Mouse (Mus musculus) embryonic facial prominence, embryonic 12.5 days (tissue): ENCODE results near the gene Vav2. TPM values are rescaled to one million over a fixed set of nuclear protein-coding genes. Genes with fewer than 3 reads are reported as not detected.

Experiments used
- ATAC-seq: fragments of 200-750 bp; cut with Nextera tagmentation; 2 replicates; pipeline ENCODE4 v1.8.0; 2017; ENCODE audit not compliant: insufficient number of reproducible peaks, insufficient read depth, low FRiP score, low TSS enrichment
- H3K27ac ChIP-seq: fragments of 300-500 bp; sonication (generic); 2 replicates; pipeline ENCODE4 v1.5.1; 2016; ENCODE audit warnings: mild to moderate bottlenecking
- H3K27me3 ChIP-seq: fragments of 300-500 bp; sonication (generic); 2 replicates; pipeline ENCODE4 v1.6.1; 2016; ENCODE audit warnings: mild to moderate bottlenecking, moderate library complexity
- H3K36me3 ChIP-seq: fragments of 300-500 bp; sonication (generic); 2 replicates; pipeline ENCODE4 v1.6.1; 2016; ENCODE audit warnings: mild to moderate bottlenecking
- H3K4me1 ChIP-seq: fragments of 300-500 bp; sonication (generic); 2 replicates; pipeline ENCODE4 v1.6.1; 2016
- H3K4me2 ChIP-seq: fragments of 300-500 bp; sonication (generic); replicated peaks from 2 replicates; pipeline ENCODE4 v1.6.1; 2016; ENCODE audit warnings: mild to moderate bottlenecking, moderate library complexity
- H3K4me3 ChIP-seq: fragments of 300-500 bp; sonication (generic); 2 replicates; pipeline ENCODE4 v1.5.1; 2016; ENCODE audit warnings: mild to moderate bottlenecking
- H3K9ac ChIP-seq: fragments of 300-500 bp; sonication (generic); 2 replicates; pipeline ENCODE4 v1.6.1; 2016; ENCODE audit warnings: mild to moderate bottlenecking, moderate library complexity
- H3K9me3 ChIP-seq: fragments of 300-500 bp; sonication (generic); 2 replicates; pipeline ENCODE4 v1.6.1; 2016; ENCODE audit warnings: mild to moderate bottlenecking, moderate library complexity
- WGBS: fragments of 180-500 bp; shearing (Covaris S2); methylation state at CpG from one replicate; pipeline ENCODE4 v1.1.7; 2016; 5-methylcytosine and 5-hydroxymethylcytosine counted together
- polyA plus RNA-seq: library from polyadenylated mRNA; unstranded; fragments of >200 nt; fragmentation: Nextera tagmentation; extraction: Ambion mirVana; gene quantifications from 2 replicates; pipeline ENCODE4 v1.2.1, GENCODE M21; 2016

Vav2 gene
- polyA plus RNA-seq, 1 experiment from 2014 or later, result 9.8 TPM

DNA sequence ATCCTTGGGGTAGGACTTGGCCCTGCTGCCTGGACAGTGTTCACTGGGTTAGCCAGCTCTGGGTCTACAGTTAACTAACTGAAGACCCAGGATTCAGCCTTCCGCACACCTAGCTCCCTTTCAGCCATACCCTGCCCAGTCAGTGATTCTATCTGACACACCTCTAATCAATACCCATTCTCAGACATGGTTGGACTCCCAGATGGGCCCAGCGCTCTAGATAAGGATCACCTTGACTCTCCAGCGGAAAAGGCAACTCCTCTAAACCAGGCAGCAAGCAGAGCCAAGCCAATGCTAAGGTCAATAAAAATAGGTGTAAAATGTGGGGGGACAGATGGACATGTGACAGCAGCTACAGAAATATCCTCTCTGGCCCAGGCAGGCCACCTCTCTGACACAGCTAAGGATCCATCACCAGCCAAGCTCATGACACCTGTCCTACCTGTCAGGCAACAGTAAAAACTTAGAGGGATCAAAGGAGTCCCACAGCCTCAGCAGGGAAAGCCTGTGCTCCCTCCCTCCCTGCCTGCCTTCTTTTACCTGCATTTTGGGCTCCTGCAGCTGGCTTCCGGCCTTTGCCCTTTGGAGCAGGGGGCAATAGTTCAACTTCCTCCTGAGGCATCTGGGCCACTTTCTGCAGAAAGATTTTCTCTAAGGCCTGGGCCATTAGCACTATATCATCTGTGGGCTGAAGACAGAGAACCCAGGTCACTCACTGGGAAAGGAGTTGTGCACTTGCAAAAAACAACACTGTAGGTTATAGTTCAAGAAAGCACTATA is 35.2 kb upstream of the Vav2 start:
- Histone ChIP-seq H3K27me3 (no peaks in the 10 kb centered on the region), H3K9me3 (no peaks in the 10 kb centered on the region), H3K4me1 (no peaks in the 10 kb centered on the region), H3K9ac (no peak overlapping the region), H3K27ac (no peak overlapping the region), H3K36me3 (peaks cover 92% of the 10 kb centered on the region), H3K4me2 (no peak overlapping the region), H3K4me3 (no peak overlapping the region)
- no peak for ATAC-seq
- WGBS, result 83% methylated on average over 4 of the region's 4 CpGs

DNA sequence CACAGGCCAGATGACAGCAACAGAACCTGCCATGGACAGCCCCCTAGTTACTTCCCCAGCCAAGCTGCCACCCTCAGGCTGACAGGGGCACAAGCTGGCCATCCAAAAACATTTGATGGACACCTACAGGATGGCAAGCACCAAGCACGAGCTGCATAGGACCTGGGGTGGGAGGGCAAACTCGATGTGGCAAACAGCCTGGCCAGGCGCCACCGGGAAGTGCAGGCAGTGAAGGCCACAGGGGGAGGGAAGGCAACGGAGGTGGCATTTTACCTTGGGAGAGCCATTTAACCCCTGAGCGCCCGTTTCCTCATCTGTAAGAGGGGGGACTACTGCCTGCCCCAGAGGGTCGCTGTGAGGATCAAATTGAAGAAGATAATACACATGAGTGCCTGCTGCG is 33.8 kb upstream of the Vav2 start:
- peaks cover 92% of the 10 kb centered on the region for H3K36me3 ChIP-seq
- H3K4me2 ChIP-seq, result no peak overlapping the region
- 68% methylated on average over 9 of the region's 9 CpGs for WGBS
- no peak overlapping the region for H3K9ac ChIP-seq
- H3K4me3 ChIP-seq, result no peak overlapping the region
- no peak overlapping the region for H3K27ac ChIP-seq
- H3K4me1 ChIP-seq, result no peaks in the 10 kb centered on the region
- no peaks in the 10 kb centered on the region for H3K9me3 ChIP-seq
- no peak for ATAC-seq
- no peaks in the 10 kb centered on the region for H3K27me3 ChIP-seq

DNA sequence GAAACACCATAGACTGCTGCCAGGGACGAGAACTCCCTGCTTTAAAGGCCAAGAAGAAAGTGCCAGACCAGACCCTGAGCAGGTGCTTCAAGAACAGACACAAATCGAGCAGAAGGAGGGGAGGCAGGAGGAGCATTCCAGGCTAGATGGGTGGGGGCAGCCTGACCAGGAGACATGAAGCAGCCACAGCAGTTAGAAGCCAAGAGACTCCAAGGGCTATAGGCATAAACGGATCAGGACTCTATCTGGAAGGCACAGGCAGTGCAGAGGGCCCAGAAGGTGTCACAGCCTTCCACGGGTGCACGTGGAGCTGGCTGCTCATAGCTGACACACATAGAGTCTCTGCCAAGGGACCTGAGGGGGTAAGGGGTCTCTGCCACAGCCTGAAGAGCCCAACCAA is 33.3 kb upstream of the Vav2 start:
- ATAC-seq, result no peak
- H3K9ac ChIP-seq, result no peak overlapping the region
- no peak overlapping the region for H3K4me2 ChIP-seq
- H3K27me3 ChIP-seq, result no peaks in the 10 kb centered on the region
- H3K27ac ChIP-seq, result no peak overlapping the region
- 81% methylated on average over 5 of the region's 5 CpGs for WGBS
- H3K4me3 ChIP-seq, result no peak overlapping the region
- H3K4me1 ChIP-seq, result no peaks in the 10 kb centered on the region
- no peaks in the 10 kb centered on the region for H3K9me3 ChIP-seq
- peaks cover 95% of the 10 kb centered on the region for H3K36me3 ChIP-seq

DNA sequence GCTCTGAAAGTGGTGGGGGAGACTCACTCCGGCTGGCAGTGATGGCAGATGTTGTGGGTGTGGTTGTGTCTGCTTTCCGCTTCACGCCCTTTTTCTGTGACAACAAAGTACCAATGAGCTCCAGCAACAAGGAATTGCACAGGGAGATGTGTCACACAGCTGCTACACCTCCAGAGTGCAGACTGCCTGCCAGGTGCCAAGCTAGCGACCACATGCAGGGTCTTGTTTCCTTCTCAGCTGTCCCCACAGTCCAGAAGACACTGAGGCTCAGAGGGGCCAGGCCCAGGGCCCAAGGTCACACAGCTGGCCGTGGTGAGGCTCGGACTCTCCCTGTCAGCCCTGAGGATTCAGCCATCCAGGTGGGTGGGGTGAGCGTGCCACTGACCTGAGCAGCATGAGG is 32.9 kb upstream of the Vav2 start:
- no peak overlapping the region for H3K27ac ChIP-seq
- H3K4me3 ChIP-seq, result no peak overlapping the region
- no peaks in the 10 kb centered on the region for H3K27me3 ChIP-seq
- no peaks in the 10 kb centered on the region for H3K9me3 ChIP-seq
- ATAC-seq, result no peak
- H3K9ac ChIP-seq, result no peak overlapping the region
- 90% methylated on average over 7 of the region's 7 CpGs for WGBS
- H3K4me2 ChIP-seq, result no peak overlapping the region
- H3K36me3 ChIP-seq, result peaks cover 98% of the 10 kb centered on the region
- H3K4me1 ChIP-seq, result no peaks in the 10 kb centered on the region

DNA sequence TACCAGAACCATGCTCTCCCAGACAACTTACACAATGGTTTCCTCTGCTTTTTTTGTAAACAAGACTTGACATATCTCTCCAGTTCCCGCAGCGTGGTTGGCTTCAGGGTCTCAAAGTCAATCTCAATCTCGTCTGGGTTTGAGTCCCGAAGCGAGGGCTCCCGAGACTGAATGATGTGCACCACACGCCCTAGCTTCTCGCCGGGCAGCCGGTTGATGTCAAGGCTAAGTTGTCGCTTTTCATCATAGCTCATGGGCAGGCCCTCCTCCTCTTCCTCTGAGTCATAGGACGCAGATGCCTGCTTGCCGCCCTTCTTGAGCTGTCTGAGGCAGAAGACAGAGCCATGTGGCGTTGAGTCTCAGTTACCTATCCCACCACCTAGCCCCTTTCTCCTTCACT is 23.4 kb upstream of the Vav2 start:
- Histone ChIP-seq H3K4me2 (no peak overlapping the region), H3K4me1 (no peaks in the 10 kb centered on the region), H3K27me3 (no peaks in the 10 kb centered on the region), H3K9ac (no peak overlapping the region), H3K4me3 (no peak overlapping the region), H3K9me3 (no peaks in the 10 kb centered on the region), H3K36me3 (peaks cover 89% of the 10 kb centered on the region), H3K27ac (no peak overlapping the region)
- no peak for ATAC-seq
- 85% methylated on average over 14 of the region's 14 CpGs for WGBS

DNA sequence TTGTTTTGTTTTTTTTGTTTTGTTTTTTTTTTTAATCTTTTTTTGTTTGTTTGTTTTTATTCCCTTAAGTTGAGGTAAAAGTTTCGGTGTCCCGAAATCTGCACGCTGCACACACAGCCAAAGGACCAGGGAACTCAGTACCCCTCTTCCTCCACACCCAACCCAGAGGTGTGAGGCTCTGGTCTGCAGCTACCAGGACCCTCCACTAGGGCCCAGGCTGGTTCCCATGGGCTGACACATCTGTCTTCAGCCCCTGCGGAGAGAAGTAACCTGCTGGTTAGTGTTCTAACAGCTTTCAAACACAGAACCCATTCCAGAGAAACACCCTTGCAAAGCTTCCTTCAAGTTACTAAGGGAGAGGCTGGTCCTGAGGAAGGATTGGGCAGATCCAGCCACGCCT is 20.9 kb upstream of the Vav2 start:
- H3K36me3 ChIP-seq, result peaks cover 74% of the 10 kb centered on the region
- H3K4me2 ChIP-seq, result no peak overlapping the region
- H3K4me1 ChIP-seq, result peaks cover 9% of the 10 kb centered on the region
- H3K27ac ChIP-seq, result no peak overlapping the region
- no peak for ATAC-seq
- no peak overlapping the region for H3K4me3 ChIP-seq
- no peak overlapping the region for H3K9ac ChIP-seq
- no peaks in the 10 kb centered on the region for H3K27me3 ChIP-seq
- no peaks in the 10 kb centered on the region for H3K9me3 ChIP-seq
- WGBS, result 81% methylated on average over 5 of the region's 5 CpGs

DNA sequence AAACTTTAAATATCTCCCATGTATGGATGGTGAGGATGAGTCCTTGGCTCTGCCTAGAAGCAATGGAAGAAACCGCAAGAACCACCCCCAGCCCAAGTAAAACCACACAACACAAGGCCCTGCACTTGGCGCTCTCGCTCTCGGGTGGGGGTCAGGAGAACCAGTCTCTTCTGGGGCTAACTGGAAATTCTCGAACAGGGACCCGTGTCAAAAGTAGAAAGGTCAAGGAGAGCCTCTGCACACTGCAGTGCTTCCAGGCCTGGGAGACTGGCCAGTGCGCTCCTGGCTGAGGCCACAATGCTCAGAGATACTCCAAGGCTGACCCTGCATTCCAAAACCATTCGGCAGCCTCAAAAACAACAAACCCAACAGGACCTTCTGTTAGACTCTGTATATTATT is 20.0 kb upstream of the Vav2 start:
- Histone ChIP-seq H3K27me3 (no peaks in the 10 kb centered on the region), H3K9me3 (no peaks in the 10 kb centered on the region), H3K4me1 (peaks cover 9% of the 10 kb centered on the region), H3K9ac (no peak overlapping the region), H3K4me2 (no peak overlapping the region), H3K36me3 (peaks cover 66% of the 10 kb centered on the region), H3K4me3 (no peak overlapping the region), H3K27ac (no peak overlapping the region)
- ATAC-seq, result no peak
- 91% methylated on average over 8 of the region's 8 CpGs for WGBS

DNA sequence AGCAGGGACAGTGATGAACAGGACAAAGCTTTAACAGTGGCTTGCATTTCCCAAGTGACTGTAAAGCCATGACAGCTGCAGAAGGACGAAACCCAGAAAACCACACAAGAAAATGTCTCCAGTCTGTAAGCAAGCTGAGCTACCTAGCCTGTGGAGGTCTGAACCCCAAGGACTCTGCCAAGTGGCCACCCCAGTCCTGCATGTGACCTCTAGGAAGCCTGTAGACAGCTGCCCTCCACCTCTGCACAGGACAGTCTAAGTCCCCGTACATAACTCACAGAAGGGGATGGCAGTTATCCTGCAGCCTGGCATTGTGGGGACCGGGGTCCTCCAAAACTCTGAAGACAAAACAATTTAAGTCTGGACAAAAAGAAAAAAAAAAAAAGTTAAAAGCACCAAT is 19.1 kb upstream of the Vav2 start:
- no peak overlapping the region for H3K27ac ChIP-seq
- H3K4me2 ChIP-seq, result no peak overlapping the region
- peaks cover 57% of the 10 kb centered on the region for H3K36me3 ChIP-seq
- no peak overlapping the region for H3K4me3 ChIP-seq
- no peak overlapping the region for H3K9ac ChIP-seq
- no peaks in the 10 kb centered on the region for H3K27me3 ChIP-seq
- WGBS, result 89% methylated on average over 3 of the region's 3 CpGs
- no peaks in the 10 kb centered on the region for H3K9me3 ChIP-seq
- ATAC-seq, result no peak
- peaks cover 9% of the 10 kb centered on the region for H3K4me1 ChIP-seq

DNA sequence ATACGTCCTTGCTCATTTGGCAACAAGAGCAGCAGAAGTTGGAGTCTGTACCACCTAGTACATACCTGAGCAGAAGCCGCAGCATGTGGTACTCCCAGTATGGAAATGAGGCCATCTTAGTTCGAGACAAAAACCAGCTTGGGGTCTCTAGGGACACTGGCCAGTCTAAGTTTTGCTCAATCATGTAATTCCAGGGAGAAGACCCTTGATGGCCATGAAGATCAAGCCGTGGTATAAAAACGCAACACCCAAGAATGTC is 16.5 kb upstream of the Vav2 start:
- no peak overlapping the region for H3K4me3 ChIP-seq
- peak overlapping the region; percentile 81; the same call in 1 of the 2 replicates for H3K4me2 ChIP-seq
- H3K27ac ChIP-seq, result no peak overlapping the region

DNA sequence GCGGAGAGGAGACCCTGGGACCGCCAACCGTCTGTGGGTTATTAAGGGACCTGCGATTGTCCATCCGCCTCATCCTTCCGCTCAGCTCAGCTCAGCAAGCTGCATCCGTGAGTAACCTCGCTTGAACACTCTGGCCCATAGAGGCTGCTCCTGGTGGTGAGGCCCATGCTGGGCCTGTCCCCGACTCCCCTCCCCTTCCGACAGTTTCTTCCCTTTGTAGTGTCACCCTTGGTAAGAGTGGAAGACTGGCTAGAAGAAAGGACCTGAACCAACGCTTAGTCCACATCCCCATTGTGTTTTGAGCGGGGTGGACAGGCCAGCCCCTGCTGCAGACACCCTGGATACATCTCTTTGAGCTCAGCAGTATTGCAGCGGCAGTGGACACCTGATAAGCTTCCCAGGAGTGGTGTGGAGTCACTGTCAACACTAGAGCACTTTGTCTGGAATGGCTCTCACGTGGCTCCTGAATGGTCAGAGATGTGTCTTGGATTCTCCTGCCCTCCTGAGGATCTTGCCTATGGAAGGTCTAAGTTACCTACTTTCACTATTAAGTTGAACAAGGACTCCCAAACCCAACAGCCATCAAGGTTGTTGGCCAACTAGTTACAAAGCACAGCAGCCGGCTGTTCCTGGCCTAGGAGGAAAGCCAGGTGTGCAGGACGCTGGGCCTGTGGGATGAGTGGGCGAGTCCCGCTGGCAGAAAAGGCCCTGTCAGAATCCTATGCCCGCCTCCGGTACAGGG is 16.0 kb upstream of the Vav2 start:
- peak; percentile 10; the same call in 1 of the 2 replicates for ATAC-seq
- peak overlapping the region; percentile 74 for H3K4me3 ChIP-seq
- peak overlapping the region; percentile 41; the same call in 1 of the 2 replicates for H3K27ac ChIP-seq
- 32% methylated on average over 20 of the region's 20 CpGs for WGBS
- no peaks in the 10 kb centered on the region for H3K27me3 ChIP-seq
- peaks cover 9% of the 10 kb centered on the region for H3K4me1 ChIP-seq
- no peaks in the 10 kb centered on the region for H3K9me3 ChIP-seq
- peak overlapping the region; percentile 75 for H3K9ac ChIP-seq
- H3K4me2 ChIP-seq, result peak overlapping the region; percentile 81
- peaks cover 27% of the 10 kb centered on the region for H3K36me3 ChIP-seq

More for the DNA sequence above, 16.5 kb upstream of the Vav2 start:
- H3K36me3 ChIP-seq, result peaks cover 32% of the 10 kb centered on the region
- no peaks in the 10 kb centered on the region for H3K9me3 ChIP-seq
- H3K9ac ChIP-seq, result no peak overlapping the region
- WGBS, result 73% methylated on average over 5 of the region's 5 CpGs
- ATAC-seq, result no peak
- H3K27me3 ChIP-seq, result no peaks in the 10 kb centered on the region
- peaks cover 9% of the 10 kb centered on the region for H3K4me1 ChIP-seq

DNA sequence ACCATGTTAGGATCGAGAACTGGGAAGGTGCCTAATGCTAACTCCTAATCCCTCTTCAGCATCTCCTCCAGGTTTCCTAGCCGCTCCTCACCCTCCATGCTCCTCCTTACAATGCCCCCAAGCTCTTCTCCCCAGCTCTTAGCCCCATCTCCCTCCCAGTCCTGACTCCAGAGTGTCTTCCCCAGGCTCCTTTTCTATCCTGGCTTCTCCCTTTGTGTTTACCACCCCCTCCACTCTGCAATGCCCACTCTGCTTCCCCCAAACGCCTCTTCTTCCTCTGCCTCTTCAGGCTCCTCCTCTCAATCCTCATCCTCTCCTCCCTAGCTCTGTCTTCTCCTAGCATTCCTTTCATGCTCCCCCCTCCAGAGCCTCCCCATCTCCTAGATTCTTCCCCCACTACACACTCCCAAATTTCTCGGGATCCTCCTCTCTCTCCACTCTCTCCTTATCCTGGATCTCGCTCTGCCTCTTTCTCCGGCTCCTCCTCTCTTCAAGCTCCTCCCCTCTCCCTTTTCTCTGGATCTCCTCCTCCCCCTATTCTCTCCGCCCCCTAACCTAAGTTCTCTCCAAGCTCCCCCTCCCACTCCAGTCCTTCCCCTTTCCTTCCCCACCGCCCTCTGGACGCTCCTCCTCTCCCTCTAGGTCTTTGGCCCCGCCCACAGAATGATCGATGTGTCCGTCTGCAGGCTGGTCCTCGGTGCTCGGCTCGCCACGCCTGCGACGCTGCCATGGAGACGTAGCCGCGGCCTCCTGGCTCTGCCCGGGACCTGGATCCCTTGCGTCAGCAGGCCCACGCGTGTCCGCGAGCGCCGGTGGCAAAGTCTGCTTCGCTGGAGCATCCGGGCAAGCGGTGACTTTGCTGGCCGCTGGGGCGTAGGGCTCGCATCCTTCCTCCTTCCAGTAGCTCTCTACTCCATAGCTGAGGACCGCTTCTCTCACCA is 15.2 kb upstream of the Vav2 start, which contains the start of gene Brd3os:
Gene Brd3os (plus strand): TSS at position 558 of the 941 bp plus-strand sequence.
- Histone ChIP-seq H3K9ac (peak within 1 kb of the TSS; percentile 75), H3K4me1 (peaks cover 9% of the 10 kb centered on the region), H3K4me3 (peak within 1 kb of the TSS; percentile 74), H3K4me2 (peak within 1 kb of the TSS; percentile 81), H3K27ac (peak within 1 kb of the TSS; percentile 83), H3K9me3 (no peaks in the 10 kb centered on the region), H3K27me3 (no peaks in the 10 kb centered on the region), H3K36me3 (peaks cover 25% of the 10 kb centered on the region)
- WGBS, result 3% methylated on average over 36 of the region's 36 CpGs
- peak; percentile 87 for ATAC-seq
